Mouse (Mus musculus): Measurements from ENCODE around the gene Mob3b. TPM values are rescaled to one million over a fixed set of nuclear protein-coding genes. Genes with fewer than 3 reads are reported as not detected.

Mob3b gene
- total and polyA plus RNA-seq, 2 experiments = 16.5 to 18.3 TPM

- TF ChIP-seq CTCF (IDR thresholded peaks at IDR 0.05; ENCODE audit: low read depth, low read length) = no peak
- no peak for TF ChIP-seq POLR2A (IDR thresholded peaks at IDR 0.05; ENCODE audit: extremely low read depth, insufficient read depth, low read length)
- no peak overlapping the region for H3K27ac ChIP-seq (replicated peaks; ENCODE audit: insufficient read depth, low read depth, low read length)
- 46% methylated on average over 4 of the region's 4 CpGs for whole genome bisulfite sequencing
Measured at GRCm38 (mm10) chr4:35068739-35069138, 88.5 kb downstream of the Mob3b start.

GRCm38 (mm10) chr4:35066163-35066562, 91.1 kb downstream of the Mob3b start:
- H3K27me3 ChIP-seq (ENCODE audit: control insufficient read depth, insufficient read depth, low read length) = no peaks in the 10 kb centered on the region
- H3K4me1 ChIP-seq (ENCODE audit: control insufficient read depth, insufficient read depth, low read length) = peaks cover 2% of the 10 kb centered on the region
- no peak overlapping the region for H3K4me3 ChIP-seq (ENCODE audit: insufficient read depth, low read depth, low read length)
- H3K27ac ChIP-seq (replicated peaks; ENCODE audit: insufficient read depth, low read depth, low read length) = no peak overlapping the region
- no peaks in the 10 kb centered on the region for H3K36me3 ChIP-seq (ENCODE audit: control insufficient read depth, insufficient read depth, low read length)
- WGBS = 60% methylated on average over 4 of the region's 4 CpGs
- no peak overlapping the region for H3K9ac ChIP-seq (ENCODE audit: low read depth, low read length)
- TF ChIP-seq CTCF (IDR thresholded peaks at IDR 0.05; ENCODE audit: low read depth, low read length) (no peak), POLR2A (IDR thresholded peaks at IDR 0.05; ENCODE audit: extremely low read depth, insufficient read depth, low read length) (no peak)
- peaks cover 13% of the 10 kb centered on the region; the same call in 1 of the 2 replicates for H3K79me2 ChIP-seq (ENCODE audit: control insufficient read depth, insufficient read depth, low read length)
- DNase-seq (ENCODE audit: extremely low read depth, low read depth, low spot score) = peak; percentile 47

More at GRCm38 (mm10) chr4:35068739-35069138, 88.5 kb downstream of the Mob3b start:
- Histone ChIP-seq H3K4me3 (ENCODE audit: insufficient read depth, low read depth, low read length) (no peak overlapping the region), H3K36me3 (ENCODE audit: control insufficient read depth, insufficient read depth, low read length) (no peaks in the 10 kb centered on the region), H3K4me1 (ENCODE audit: control insufficient read depth, insufficient read depth, low read length) (peaks cover 2% of the 10 kb centered on the region), H3K9ac (ENCODE audit: low read depth, low read length) (no peak overlapping the region), H3K27me3 (ENCODE audit: control insufficient read depth, insufficient read depth, low read length) (no peaks in the 10 kb centered on the region), H3K79me2 (ENCODE audit: control insufficient read depth, insufficient read depth, low read length) (peaks cover 5% of the 10 kb centered on the region; the same call in 1 of the 2 replicates)
- DNase-seq (ENCODE audit: extremely low read depth, low read depth, low spot score) = no peak

DNA sequence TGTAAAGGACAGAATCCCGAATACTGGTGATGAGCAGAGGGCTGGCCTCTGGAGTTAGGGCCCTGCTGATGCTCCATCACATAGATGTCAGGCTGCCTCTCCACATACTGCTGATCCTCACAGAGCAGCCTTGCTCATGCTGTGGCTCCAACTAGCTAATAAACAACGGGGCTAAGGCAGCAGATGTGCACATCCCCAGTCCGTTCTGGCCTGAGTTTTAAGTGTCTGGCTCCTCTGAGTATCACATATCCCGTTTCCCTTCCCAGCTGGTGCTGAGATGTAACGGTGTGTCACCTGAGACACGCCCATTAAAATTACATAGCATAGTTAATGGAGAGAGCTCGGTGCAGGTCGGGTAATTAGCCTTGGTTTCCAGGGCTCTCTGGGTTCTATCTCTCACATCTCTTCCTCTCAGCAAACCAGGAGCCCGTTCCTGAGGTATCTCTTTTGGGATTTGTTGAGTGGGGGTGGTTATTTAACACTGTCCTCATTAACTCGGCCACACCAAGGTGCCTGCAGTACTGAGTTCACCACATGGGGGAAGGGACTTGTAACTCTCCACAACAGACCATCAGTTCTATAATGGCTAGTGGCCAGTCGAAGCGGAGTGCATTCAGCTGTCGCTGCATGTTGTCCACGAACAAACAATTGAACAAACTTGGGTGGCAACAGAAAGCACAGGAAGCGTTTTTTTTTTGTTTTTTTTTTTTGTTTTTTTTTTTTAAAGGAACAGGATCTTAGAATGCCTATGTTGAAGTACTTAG, 92.0 kb downstream of the Mob3b start:
- no peak overlapping the region for H3K9ac ChIP-seq (ENCODE audit: low read depth, low read length)
- WGBS = 61% methylated on average over 15 of the region's 15 CpGs
- TF ChIP-seq POLR2A (IDR thresholded peaks at IDR 0.05; ENCODE audit: extremely low read depth, insufficient read depth, low read length) (no peak), CTCF (IDR thresholded peaks at IDR 0.05; ENCODE audit: low read depth, low read length) (no peak)
- H3K27me3 ChIP-seq (ENCODE audit: control insufficient read depth, insufficient read depth, low read length) = no peaks in the 10 kb centered on the region
- H3K4me3 ChIP-seq (ENCODE audit: insufficient read depth, low read depth, low read length) = no peak overlapping the region
- DNase-seq (ENCODE audit: extremely low read depth, low read depth, low spot score) = no peak
- no peaks in the 10 kb centered on the region for H3K36me3 ChIP-seq (ENCODE audit: control insufficient read depth, insufficient read depth, low read length)
- H3K79me2 ChIP-seq (ENCODE audit: control insufficient read depth, insufficient read depth, low read length) = peaks cover 13% of the 10 kb centered on the region; the same call in 1 of the 2 replicates
- H3K27ac ChIP-seq (replicated peaks; ENCODE audit: insufficient read depth, low read depth, low read length) = no peak overlapping the region
- H3K4me1 ChIP-seq (ENCODE audit: control insufficient read depth, insufficient read depth, low read length) = peaks cover 2% of the 10 kb centered on the region

- H3K27ac ChIP-seq (replicated peaks; ENCODE audit: insufficient read depth, low read depth, low read length) = no peak overlapping the region
- H3K4me1 ChIP-seq (ENCODE audit: control insufficient read depth, insufficient read depth, low read length) = peaks cover 2% of the 10 kb centered on the region; the same call in 1 of the 2 replicates
- no peaks in the 10 kb centered on the region for H3K36me3 ChIP-seq (ENCODE audit: control insufficient read depth, insufficient read depth, low read length)
- H3K79me2 ChIP-seq (ENCODE audit: control insufficient read depth, insufficient read depth, low read length) = peaks cover 20% of the 10 kb centered on the region; the same call in 1 of the 2 replicates
- TF ChIP-seq CTCF (IDR thresholded peaks at IDR 0.05; ENCODE audit: low read depth, low read length) (no peak), POLR2A (IDR thresholded peaks at IDR 0.05; ENCODE audit: extremely low read depth, insufficient read depth, low read length) (no peak)
- H3K4me3 ChIP-seq (ENCODE audit: insufficient read depth, low read depth, low read length) = no peak overlapping the region
- 87% methylated on average over 7 of the region's 7 CpGs for WGBS
- no peak for DNase-seq (ENCODE audit: extremely low read depth, low read depth, low spot score)
- H3K9ac ChIP-seq (ENCODE audit: low read depth, low read length) = no peak overlapping the region
- no peaks in the 10 kb centered on the region for H3K27me3 ChIP-seq (ENCODE audit: control insufficient read depth, insufficient read depth, low read length)
Measured at GRCm38 (mm10) chr4:35063146-35063719, 94.1 kb downstream of the Mob3b start.

GRCm38 (mm10) chr4:35060964-35061363, 96.3 kb downstream of the Mob3b start:
- WGBS = 91% methylated on average over 1 of the region's 1 CpGs
- peaks cover 2% of the 10 kb centered on the region; the same call in 1 of the 2 replicates for H3K4me1 ChIP-seq (ENCODE audit: control insufficient read depth, insufficient read depth, low read length)

More at GRCm38 (mm10) chr4:35060964-35061363, 96.3 kb downstream of the Mob3b start:
- Histone ChIP-seq H3K27ac (replicated peaks; ENCODE audit: insufficient read depth, low read depth, low read length) (no peak overlapping the region), H3K36me3 (ENCODE audit: control insufficient read depth, insufficient read depth, low read length) (no peaks in the 10 kb centered on the region), H3K27me3 (ENCODE audit: control insufficient read depth, insufficient read depth, low read length) (no peaks in the 10 kb centered on the region), H3K4me3 (ENCODE audit: insufficient read depth, low read depth, low read length) (no peak overlapping the region), H3K79me2 (ENCODE audit: control insufficient read depth, insufficient read depth, low read length) (peaks cover 26% of the 10 kb centered on the region; the same call in 1 of the 2 replicates), H3K9ac (ENCODE audit: low read depth, low read length) (no peak overlapping the region)
- DNase-seq (ENCODE audit: extremely low read depth, low read depth, low spot score) = no peak
- no peak for TF ChIP-seq CTCF (IDR thresholded peaks at IDR 0.05; ENCODE audit: low read depth, low read length)
- no peak for TF ChIP-seq POLR2A (IDR thresholded peaks at IDR 0.05; ENCODE audit: extremely low read depth, insufficient read depth, low read length)

Measured in liver, adult 2 months (tissue).